Mouse (Mus musculus) E14TG2a.4 (cell line): ENCODE measurements around the gene Fam133b.

Experiments used
- CTCF ChIP-seq: conservative IDR thresholded peaks from 2 replicates; pipeline ENCODE4 v1.5.1; 2014; ENCODE audit warnings: low read length
- NANOG ChIP-seq: IDR thresholded peaks from 2 replicates; pipeline ENCODE4 v1.6.1; 2014; ENCODE audit warnings: borderline replicate concordance, low read length, mixed read lengths
- POU5F1 ChIP-seq: IDR thresholded peaks from 2 replicates; pipeline ENCODE4 v1.6.1; 2014; ENCODE audit warnings: low read length, borderline replicate concordance

DNA sequence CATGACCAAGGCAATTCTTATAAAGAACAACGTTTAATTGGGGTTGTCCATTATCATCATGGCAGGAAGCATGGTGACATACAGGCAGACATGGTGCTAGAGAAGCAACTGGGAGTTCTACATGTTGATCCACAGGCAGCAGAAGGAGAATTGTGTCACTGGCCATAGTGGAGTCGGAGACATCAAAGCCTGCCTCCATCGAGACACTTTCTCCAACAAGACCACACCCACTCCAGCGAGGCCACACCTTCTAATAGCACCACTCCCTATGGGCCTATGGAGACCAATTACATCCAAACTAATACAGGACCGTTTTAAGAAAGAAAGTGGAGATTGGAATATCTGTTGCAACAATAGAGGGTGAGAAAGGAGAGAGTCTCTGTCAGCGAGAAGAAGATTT lies 1.8 kb upstream of the Fam133b start:
- TF ChIP-seq CTCF: no peak
- no peak for TF ChIP-seq POU5F1
- no peak for TF ChIP-seq NANOG
